Mouse (Mus musculus): Measurements from ENCODE around the gene Tnpo1.

The Tnpo1 gene

DNA sequence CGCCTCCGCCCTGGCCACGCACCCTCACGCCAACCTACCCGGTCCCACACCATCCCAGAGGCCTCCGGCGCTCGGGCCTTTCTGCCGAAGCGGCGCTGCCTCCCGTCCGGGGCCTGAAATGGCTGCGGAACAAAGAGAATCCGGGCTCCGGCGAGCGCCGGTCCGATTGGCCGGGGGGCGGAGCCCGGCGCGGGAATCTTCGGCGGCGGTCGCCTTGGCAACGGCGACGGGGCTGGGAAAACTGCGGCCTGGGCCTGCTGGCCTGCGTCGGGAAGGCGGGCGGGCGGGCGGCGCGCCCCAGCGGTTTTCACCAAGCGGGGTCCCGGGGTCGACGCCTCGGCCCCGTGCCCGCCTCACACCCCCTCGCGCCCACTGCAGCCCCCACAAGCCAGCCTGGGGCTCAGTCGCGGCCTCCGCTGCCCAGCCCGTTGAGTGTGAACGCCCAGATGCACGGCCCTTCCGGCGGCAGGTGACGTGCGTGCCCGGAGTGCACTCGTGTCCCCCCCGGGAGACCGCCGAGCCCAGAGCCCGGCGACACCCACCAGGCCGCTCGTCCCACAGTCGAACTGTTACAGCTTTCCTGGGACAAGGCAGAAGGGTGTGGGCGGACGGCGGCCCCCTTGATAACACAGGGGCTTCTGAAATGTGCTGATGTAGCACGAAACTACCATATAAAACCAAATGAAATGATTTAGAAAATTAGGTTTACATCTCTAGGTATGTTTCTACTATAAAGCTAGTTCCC, at the start of gene Tnpo1:
Tnpo1 (minus strand) TSS at position 172 of the 745 bp plus-strand sequence.
- peak; percentile 59 to 85 for DNase-seq (ENCODE audit: low read depth in 1 of 2, low spot score in 2 of 2)

GRCm38 (mm10) chr13:98972090-98972489, 45.9 kb upstream of the Tnpo1 start:
- DNase-seq (ENCODE audit: low read depth in 1 of 2, low spot score in 2 of 2): no peak

DNA sequence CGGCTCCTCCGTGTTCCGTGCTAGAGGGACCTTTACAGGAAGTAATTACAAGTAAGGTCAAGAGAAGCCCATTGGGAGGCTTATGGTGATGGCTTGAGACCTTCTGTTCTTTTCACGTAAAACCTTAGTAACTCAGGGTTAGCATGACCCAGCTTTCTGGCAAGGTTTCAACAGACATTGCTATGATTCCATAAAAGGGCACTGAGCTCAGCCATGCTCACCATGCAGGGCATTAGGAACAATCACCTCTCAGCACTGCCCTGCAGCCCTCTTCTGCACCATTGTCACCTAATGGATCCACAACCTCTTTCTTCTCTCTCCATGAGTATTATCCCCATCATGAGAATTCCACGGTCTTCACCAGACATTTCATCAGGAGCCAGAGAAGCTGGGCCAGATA, 45.5 kb upstream of the Tnpo1 start:
- no peak for DNase-seq (ENCODE audit: low read depth in 1 of 2, low spot score in 2 of 2)

- DNase-seq (ENCODE audit: low read depth in 1 of 2, low spot score in 2 of 2): no peak
Measured at GRCm38 (mm10) chr13:98968517-98968916, 42.3 kb upstream of the Tnpo1 start.

- DNase-seq (ENCODE audit: low read depth in 1 of 2, low spot score in 2 of 2): no peak
Measured at GRCm38 (mm10) chr13:98967942-98968341, 41.8 kb upstream of the Tnpo1 start.

DNA sequence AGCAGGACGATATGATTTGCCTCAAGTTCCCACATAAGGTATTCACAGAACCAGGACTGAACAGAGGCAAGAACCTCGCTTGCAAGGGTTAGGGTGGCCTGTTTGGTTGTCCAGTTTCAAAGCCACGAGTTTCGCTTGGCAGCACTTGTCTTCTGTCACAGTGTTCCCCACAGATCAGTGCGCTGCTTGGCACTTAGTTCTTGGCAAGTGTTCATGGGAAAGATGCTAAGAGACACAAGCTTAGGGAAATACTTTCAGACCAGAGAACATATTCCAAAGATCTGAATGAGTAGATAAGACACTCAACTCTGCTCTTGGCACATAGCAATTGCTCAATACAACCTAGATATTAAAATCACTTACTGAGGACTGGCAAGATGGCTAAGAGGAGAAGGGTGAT, 40.4 kb upstream of the Tnpo1 start:
- no peak for DNase-seq (ENCODE audit: low read depth in 1 of 2, low spot score in 2 of 2)

- DNase-seq (ENCODE audit: low read depth in 1 of 2, low spot score in 2 of 2): no peak
Measured at GRCm38 (mm10) chr13:98963612-98964011, 37.4 kb upstream of the Tnpo1 start.

DNA sequence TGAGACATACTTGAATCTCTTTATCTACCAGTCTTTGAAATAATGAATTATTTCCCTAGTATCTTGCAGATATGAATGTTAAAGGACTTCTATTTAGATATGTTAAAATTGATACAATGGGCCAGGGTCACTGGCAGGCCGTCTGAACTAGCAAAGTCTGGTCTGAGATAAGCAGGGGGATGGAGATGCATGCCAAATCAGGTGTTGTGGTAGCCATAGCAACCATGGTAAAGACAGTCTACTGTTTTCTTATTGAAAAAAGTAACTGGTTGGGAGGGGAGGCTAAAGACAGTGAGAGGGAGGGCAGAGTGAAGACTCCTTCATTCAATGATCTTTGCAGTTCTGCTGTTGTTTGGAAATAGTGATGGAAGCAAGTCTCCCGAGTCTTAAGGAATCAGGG, 32.0 kb upstream of the Tnpo1 start:
- no peak for DNase-seq (ENCODE audit: low read depth in 1 of 2, low spot score in 2 of 2)

- no peak for DNase-seq (ENCODE audit: low read depth in 1 of 2, low spot score in 2 of 2)
Measured at GRCm38 (mm10) chr13:98956209-98956608, 30.0 kb upstream of the Tnpo1 start.

GRCm38 (mm10) chr13:98955676-98956075, 29.5 kb upstream of the Tnpo1 start:
- DNase-seq (ENCODE audit: low read depth in 1 of 2, low spot score in 2 of 2): no peak

GRCm38 (mm10) chr13:98955226-98955625, 29.0 kb upstream of the Tnpo1 start:
- no peak for DNase-seq (ENCODE audit: low read depth in 1 of 2, low spot score in 2 of 2)

DNA sequence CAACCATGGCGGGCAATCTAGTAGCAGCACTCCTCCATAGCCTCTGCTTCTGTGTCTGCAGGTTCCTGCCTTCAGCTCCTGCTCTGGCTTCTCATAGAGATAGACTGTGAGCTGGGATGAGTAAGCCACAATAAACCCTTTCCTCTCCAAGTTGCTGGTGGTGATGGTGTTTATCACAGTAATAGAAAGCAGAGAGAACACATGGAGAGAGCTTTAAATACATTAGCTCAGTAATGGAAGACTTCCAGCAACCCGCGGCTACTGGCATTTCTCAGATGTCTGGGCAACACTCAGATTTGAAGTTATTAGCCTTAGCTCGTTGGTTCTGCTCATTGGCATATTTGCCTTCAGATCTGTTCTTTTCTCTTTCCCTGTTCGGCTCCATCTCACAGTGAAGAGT, 27.6 kb upstream of the Tnpo1 start:
- DNase-seq (ENCODE audit: low read depth in 1 of 2, low spot score in 2 of 2): no peak

- no peak for DNase-seq (ENCODE audit: low read depth in 1 of 2, low spot score in 2 of 2)
Measured at GRCm38 (mm10) chr13:98951951-98952350, 25.8 kb upstream of the Tnpo1 start.

DNA sequence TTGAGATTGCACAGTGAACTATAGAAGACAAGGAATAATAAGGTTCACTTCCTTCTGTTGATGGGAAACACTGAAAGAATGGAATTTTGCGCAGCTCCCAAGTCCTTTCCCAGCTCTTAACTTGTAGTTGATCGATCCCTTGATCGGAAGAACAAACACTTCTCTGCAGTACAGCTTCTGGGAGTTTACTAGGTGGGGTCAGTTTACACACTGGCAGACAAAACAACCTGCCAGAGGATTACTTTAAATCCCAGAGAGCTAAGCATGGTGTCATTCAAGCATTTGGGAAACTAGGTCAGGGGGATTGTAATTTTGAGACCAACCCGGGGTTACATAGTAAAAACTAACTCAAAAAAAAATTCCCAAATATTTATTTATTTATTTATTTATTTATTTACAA, 22.0 kb upstream of the Tnpo1 start:
- DNase-seq (ENCODE audit: low read depth in 1 of 2, low spot score in 2 of 2): no peak

- no peak for DNase-seq (ENCODE audit: low read depth in 1 of 2, low spot score in 2 of 2)
Measured at GRCm38 (mm10) chr13:98946434-98946833, 20.2 kb upstream of the Tnpo1 start.

GRCm38 (mm10) chr13:98945908-98946307, 19.7 kb upstream of the Tnpo1 start:
- no peak for DNase-seq (ENCODE audit: low read depth in 1 of 2, low spot score in 2 of 2)

GRCm38 (mm10) chr13:98945381-98945780, 19.2 kb upstream of the Tnpo1 start:
- no peak for DNase-seq (ENCODE audit: low read depth in 1 of 2, low spot score in 2 of 2)

DNA sequence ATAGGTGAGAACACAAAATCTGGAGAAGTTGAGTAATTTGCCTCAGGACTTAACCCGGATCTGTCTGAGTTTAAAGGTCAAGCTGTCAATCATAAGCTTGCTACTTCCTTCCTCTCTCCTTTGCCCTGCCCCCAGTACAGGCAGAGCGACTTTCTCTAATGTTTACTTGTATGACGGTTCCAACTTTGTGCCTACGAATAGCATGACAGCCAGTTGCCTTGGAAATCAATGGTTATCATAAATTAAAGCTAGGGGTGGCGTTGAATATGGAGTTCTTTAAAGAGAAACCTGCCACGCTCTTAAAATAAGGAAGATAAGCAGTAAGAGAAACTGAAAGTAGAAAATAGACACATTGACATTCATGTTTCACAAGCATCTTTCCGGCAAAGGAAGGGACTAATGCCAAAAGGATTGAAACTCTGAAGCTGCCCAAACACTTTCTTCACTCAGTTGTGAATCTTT, 18.5 kb upstream of the Tnpo1 start:
- peak in 1 of 2 experiments; percentile 58 for DNase-seq (ENCODE audit: low read depth in 1 of 2, low spot score in 2 of 2)

- no peak for DNase-seq (ENCODE audit: low read depth in 1 of 2, low spot score in 2 of 2)
Measured at GRCm38 (mm10) chr13:98942360-98942759, 16.2 kb upstream of the Tnpo1 start.

DNA sequence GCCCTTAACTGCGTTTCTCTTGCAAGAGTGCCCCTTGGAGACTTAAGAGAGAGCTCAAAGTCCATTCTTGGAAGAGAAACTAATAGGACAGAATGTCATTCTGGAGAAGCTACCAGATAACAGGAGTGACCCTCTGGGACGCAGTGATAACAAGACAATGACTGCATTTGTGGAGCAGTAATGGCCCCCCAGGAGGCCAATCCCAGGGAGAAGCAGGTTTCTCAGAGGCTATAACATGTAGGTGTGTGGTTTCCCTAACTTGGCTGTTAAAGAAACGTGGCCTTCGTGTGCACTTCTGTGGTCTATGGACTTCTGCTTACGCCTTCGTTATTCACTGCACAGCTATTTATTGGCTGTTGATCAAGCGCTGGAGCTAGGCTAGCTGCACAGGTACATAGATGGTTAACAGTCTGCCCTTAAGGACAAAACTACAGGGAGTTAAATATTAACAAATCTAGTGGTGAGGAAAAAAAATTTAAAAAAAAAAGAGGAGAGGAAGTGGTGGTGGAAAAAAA, 15.7 kb upstream of the Tnpo1 start:
- DNase-seq (ENCODE audit: low read depth in 1 of 2, low spot score in 2 of 2): no peak

GRCm38 (mm10) chr13:98937108-98937507, 10.9 kb upstream of the Tnpo1 start:
- DNase-seq (ENCODE audit: low read depth in 1 of 2, low spot score in 2 of 2): no peak

DNA sequence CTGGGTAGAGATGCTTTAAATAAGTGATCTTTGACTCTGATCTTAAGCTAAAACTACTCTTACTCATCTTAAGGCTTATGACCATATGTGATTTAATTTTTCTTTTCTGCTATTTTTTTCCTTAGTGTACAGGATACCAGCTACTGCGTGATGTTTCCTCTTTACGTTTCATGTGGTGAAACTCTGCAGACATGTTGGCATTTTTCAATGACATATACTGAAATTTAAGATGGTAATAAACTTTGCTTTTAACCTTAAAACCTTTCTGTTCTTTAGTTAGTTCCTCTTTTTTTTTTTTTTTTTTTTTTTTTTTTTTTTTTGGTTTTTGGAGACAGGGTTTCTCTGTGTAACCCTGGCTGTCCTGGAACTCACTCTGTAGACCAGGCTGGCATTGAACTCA, 2.7 kb upstream of the Tnpo1 start:
- no peak for DNase-seq (ENCODE audit: low read depth in 1 of 2, low spot score in 2 of 2)

GRCm38 (mm10) chr13:98926958-98927242, 716 bp upstream of the Tnpo1 start:
- DNase-seq (ENCODE audit: low read depth in 1 of 2, low spot score in 2 of 2): no peak

Data from monocyte, adult 2 months (primary cell).